Mouse (Mus musculus): ENCODE measurements around the gene Itgb5.
A peak's percentile ranks its signal among the peaks of the same experiment; 100 is the strongest.

Itgb5 gene

DNA sequence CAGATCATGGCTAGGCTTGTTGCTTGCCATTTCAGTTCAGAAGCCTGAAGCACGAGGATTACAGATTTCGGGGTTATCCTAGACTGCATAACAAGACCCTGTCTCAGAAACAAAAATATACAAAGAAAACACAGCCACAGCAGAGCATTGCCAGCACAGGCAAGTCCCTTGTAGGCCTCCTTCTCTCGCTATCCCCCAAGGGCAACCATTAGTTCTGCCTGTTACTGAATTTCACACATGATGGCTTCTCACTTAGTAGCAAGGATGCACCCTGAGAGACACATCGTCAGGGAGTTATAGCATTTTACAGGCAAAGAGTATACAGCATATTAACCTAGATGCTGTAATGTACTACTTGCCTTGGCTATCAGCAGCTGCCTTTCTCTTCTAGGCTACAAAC is 78.8 kb downstream of the Itgb5 start:
- DNase-seq (ENCODE audit: low spot score in 2 of 2), result no peak

DNA sequence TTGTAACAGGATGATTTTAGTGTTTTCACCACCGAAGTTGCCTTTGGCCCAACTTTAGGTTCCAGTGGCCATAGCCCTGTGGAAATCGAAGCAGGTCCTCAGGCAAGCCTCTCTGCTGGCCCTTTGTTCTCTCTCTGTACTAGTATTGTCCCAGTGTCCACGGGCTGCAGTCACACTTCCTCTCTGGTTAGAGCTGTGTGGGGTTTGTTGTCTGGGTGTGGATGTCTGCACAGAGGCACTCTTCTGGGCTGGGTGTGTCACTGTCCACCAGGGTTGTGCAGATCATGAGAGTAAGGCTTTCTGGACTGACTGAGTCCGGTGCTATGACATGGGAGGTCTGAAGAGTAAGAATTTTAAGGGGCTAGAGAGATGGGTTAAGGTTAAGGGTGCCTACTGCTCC is 85.5 kb downstream of the Itgb5 start:
- no peak for DNase-seq (ENCODE audit: low spot score in 2 of 2)

DNA sequence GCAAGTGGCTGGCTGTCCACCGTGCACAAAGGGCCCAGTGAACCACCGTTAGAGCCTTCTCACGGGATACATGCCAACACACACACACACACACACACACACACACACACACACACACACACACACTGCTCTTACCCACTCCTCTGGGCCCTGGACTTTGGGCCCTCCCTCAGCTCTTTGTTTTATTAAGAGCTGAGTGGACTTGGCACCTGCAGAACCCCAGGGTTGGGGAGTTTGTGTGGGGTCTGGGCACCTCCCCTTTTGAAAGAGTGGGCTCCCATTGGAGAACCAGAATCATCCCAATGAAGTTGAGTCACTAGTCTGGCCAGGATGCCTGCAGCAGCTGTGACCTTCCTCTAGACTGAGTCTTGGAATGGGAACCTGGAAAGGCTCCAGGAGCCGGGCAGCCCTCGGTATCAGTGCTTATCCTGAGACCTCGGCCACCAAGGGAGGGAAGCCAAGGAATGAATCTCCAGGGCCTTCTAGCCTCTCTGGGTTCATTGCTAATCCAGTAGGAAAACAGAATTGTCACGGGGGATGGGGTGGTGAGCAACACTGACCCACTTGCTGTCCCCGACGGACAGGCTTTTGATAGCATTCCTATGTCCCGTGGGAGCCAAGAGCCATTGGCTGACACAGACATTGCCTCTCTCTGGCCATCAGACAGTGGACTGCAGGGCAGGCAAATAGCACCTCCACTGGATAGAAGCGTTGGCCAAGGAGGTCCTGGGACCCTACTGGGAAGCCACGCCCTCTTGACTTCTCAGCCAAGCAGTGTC is 87.2 kb downstream of the Itgb5 start:
- peak in 1 of 2 experiments; percentile 27 for DNase-seq (ENCODE audit: low spot score in 2 of 2)

DNA sequence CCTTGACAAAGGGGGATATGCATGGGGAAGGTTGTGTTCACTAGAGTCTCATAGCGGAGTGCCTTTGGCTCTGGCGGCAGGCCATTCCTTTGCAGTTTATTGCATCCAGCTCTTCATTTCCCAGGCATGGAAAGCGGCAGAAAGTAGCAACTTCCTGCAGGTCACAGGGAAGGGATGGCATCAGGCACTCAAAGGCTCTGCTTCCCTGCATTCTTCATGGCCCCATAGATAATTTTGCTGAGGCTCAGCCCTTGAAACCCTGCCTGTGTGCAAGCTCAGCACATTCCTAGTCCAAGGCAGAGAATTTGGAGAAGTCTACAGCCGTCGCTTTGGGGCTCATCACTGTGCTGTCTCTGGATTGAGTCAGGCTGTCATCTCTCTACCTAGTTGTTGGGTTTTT is 87.9 kb downstream of the Itgb5 start:
- DNase-seq (ENCODE audit: low spot score in 2 of 2), result no peak

DNA sequence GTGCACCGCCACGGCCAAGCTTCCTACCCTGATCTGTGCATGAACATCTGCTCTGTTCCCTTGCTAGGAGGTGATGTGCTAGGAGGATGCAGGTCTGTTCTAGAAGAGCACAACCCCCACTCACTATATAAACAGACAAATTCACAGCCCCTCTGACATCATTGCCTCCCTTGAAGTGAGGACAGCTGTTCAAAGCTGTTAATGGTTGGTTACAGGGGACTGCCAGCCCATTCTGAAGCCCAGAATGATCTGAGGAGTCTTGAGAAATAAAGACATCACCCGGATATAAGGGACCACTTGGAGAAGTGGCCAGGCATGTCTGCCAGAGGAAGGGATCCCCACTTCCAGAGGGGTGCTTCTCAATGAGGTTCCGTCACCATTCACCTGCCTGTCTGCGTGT is 88.5 kb downstream of the Itgb5 start:
- no peak for DNase-seq (ENCODE audit: low spot score in 2 of 2)

DNA sequence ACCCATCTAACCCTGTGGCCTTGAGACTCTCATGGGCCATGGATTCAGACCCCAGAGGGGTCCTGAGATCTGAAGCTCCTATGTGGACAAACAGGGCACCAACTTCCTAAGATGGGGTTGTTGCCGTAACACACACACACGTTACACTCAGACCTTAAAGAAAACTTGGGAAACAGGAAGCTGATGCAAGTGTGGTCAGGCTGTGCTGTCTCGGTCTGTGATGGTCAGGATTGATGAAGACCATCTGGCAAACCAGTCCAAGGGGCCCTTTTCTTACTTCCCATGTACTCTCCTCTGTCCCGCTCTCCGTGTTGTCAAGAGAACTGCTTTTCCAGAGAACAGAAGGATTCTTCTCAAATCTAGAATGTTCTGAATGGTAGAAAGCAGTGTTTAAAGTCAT is 92.0 kb downstream of the Itgb5 start:
- no peak for DNase-seq (ENCODE audit: low spot score in 2 of 2)

DNA sequence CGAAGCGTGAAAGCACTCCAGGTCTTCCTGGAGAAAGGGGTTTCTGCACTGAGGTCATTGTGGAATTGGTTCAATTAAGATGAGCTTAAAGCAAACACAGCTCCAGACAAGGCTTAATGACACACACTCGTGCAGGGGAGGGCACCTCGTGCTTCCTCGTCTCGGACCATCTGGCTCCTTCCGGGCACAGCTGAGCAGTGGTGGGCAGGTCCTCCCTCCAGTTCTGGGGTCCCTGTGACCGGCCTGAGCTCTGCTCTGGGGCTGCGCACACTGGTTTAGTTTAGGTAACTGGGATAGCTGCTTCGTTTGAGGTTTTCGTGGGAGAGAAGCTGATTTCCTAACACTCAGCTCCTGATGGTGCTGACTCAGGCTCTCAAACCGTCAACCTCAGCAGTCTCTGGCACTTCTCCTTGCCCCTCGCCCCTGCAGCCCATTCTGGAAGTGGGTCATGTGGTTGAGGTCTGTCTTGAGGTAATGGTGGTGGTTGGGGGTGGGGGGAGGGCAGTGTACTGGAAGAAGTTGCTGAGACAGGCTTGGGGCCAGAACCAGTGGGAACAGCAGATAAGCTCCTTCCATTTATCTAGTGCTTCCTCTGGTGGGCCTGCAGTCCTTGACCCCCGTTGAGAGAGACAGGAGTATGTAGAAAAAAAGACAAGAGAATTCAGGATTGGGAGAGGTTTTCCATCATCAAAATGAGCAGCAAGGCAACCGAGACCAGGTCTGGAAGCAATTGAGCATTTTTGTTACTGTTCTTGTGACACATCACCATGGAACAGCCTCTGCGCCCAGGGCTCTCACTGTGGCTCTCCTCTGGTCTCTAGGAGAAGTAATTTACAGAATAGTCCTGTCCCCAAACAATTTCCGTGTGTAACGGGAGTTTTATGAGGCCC is 92.9 kb downstream of the Itgb5 start:
- DNase-seq (ENCODE audit: low spot score in 2 of 2), result peak in 1 of 2 experiments; percentile 47

DNA sequence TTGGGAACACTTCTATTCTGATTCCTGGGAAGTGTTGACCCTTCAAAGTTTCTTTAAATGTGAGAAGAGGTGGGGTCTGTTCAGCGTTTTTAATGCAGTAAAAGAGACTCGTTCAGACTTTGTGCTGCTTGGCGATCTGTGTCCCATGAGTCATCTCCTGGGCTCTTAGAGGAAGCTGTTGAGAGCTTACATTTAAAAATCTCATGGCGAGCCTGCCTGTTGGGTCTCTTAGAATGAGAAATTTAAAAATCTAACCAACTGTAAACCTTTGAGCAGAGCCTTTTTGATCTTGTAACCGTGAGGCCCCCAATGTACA is 93.5 kb downstream of the Itgb5 start:
- no peak for DNase-seq (ENCODE audit: low spot score in 2 of 2)

DNA sequence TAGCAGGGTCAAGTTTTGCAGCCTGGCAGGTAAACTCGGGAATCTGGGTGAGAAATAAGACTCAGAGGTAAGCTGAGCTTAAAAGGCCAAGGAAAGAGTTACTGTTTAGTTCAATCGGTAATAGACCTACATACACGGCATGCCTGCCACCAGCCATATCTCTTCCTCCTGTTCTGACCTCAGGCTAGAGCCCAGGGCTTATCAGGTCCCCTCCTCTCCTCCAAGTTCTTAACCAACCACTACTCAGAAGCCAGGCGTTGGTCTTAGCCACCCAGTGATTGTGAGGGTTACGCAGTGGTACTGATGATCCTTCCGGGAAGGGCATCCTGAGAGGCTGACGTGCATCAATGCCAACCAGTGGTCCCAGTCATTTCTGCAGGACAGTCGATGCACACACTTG is 94.3 kb downstream of the Itgb5 start:
- no peak for DNase-seq (ENCODE audit: low spot score in 2 of 2)

DNA sequence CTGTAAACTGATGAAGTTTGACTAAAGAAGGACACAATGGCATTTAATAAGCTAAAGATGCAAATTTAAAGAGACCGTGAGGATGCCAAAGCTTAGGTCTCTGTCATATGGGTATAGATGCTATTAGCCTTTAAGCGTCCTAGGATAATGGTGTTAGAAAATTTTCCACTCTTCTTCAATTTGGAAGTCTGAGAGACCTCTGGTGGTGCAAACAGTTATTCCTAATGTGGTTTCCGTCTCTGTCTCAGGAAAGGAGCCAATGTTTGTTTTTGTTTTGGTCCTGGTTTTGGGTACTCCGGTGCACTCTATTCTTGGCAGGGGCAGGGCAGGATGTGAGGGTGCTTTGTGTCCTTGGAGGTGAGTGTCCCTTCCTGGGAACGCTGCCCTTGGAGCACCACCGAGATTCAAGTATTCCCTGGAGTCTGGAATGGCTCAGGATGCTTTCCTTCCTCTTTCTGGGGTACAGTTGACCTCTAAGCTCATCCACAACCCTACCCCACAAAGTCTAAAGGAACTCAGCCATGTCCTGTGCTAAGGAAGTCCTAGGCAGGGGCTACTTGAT is 97.9 kb downstream of the Itgb5 start:
- no peak for DNase-seq (ENCODE audit: low spot score in 2 of 2)

DNA sequence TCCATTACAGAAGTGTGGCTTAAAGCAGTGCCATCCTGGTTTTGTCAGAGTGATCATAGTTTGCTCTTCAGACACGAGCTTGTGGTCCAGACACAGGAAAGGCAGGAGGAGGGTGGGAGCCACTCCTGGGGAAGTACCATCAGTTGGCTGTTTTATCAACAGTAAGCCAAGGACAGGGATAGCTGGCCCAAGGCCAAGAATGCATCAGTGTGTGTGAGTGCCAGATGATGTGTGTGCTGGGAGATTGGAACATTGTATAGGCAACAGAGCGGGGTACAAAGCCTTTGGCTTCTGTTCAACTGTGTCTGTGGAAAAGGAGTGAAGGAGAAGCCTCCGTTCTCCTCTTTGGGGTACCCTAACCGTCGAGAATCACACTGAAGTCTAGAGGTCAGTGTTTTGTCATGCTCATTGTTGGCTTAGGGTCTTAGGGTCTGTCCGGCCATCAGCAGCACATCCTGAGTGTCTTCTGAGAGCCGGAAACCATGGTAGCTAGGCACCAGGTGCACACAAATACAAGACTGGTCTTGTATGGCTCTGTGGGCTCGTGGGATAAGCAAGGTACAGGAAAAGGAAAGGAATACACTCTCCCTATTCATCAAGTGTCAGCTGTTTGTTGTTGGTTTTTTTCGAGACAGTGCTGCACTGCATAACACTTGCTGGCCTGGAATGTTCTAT is 99.5 kb downstream of the Itgb5 start:
- no peak for DNase-seq (ENCODE audit: low spot score in 2 of 2)

DNA sequence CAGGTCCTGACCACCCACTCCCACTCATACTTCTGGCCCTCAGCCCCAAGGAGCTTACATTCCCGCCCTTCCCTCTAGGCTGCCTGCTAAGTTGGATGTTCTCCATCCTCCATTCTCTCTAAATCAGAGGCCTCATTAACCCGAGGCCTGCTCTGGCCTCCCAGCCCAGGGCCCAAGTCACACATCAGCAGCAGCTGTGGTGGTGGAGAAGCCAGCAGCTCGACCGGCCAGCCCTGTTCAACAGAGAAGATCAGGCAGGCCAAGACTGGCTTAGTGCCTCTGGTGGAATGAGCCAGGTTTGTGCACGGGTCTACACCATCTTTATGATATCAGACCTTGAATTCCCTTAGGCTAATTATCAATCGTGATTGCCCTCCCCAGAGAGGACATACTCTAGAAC is 101.3 kb downstream of the Itgb5 start:
- no peak for DNase-seq (ENCODE audit: low spot score in 2 of 2)

DNA sequence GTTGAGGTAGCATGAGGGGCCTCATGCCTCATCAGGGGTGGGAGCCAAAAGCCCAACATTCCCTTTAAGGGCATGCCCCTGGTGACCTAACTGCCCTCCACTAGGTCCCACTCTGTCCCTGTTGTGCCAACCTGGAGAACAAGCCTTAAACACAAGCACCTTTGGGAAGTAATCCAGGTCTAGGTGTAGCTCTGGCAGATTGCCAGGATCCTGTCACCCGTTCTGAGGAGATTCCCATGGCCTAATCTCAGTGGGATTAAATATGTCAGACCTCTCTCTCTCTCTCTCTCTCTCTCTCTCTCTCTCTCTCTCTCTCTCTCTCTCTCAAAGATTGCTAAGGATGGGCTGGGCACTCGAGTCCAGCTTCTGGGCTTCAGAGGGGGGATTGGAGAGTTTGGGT is 102.2 kb downstream of the Itgb5 start:
- DNase-seq (ENCODE audit: low spot score in 2 of 2), result no peak

DNA sequence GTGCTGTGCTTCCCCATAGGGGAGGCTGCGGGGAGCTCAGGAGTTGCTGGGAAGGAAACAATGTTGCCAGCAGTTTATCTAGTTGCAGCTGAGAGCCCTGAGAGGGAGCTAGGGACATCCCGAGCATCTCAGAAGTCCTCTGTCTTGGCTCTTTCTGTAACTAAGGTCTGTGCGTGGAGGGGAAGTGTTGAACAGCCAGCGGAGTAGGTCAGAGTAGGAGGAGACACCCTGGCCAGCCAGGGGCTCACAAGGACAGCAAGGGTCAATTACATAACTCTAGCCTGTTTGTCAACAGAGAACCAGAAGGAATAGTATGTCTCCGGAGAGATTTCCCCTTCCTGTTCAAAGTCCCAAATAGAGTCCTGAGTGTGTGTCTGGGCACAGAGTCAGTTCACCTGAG is 102.7 kb downstream of the Itgb5 start:
- DNase-seq (ENCODE audit: low spot score in 2 of 2), result no peak

DNA sequence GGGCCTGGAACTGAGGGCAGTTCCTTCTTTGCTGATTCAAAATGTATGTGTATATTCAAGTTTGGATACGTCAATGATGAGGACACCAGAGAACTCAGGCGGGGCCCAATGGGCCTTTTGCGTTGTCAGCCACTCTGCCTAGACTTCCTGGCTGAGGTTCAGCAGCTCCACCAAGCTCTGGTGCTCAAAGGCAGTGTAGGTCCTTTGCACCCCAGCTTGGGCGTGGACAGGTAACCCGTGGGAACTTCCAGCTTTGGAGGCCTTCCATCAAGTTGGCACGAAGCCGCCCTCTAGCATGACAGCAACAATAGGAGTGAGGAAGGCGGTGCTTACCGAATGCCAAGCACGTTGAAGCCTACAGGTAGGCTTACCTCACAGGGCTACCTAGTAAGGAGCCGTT is 103.9 kb downstream of the Itgb5 start:
- no peak for DNase-seq (ENCODE audit: low spot score in 2 of 2)

DNA sequence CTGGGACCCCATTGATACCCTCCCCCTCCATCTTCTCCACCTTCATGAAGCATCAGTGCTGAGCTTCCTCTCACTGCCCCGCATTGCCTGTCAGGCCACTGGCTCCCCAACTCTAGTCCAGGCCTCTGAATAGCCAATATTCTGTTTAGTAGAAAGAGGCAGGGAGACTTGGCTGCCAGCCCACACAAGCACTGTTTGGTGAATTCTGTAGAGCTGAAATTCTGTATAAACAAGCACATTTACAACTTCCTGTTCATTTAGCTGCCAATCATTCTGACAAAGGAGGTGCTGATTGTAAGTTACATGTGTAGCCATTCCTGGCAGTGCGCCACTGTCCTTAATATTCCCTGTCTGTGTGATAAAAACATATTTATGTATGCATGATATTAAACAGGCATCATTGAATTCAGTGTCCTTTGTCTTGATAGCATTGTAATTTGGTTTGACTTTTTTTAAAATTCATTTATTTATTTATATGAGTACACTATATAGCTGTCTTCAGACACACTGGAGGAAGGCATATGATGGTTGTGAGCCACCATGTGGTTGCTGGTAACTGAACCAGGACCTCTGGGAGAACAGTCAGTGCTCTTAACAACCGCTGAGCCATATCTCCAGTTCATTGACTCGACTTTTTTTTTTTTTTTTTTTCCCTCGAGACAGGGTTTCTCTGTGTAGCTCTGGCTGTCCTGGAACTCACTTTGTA is 105.4 kb downstream of the Itgb5 start:
- DNase-seq (ENCODE audit: low spot score in 2 of 2), result peak; percentile 33 to 37

DNA sequence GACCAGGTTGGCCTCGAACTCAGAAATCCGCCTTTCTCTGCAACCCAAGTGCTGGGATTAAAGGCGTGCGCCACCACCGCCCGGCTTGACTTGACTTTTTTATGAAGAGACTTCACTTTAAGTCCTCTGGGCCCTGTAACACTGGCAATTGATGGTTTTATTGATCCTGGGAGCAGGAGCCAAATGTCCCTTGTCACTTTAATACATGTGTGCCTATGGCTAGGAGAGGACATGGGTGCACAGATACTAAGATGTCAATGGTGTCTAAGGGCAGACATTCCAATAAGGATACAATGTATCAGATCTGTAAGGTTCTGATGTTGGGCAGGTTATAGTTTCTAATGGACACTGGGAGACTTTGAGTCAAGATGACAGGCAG is 105.9 kb downstream of the Itgb5 start:
- DNase-seq (ENCODE audit: low spot score in 2 of 2), result no peak

DNA sequence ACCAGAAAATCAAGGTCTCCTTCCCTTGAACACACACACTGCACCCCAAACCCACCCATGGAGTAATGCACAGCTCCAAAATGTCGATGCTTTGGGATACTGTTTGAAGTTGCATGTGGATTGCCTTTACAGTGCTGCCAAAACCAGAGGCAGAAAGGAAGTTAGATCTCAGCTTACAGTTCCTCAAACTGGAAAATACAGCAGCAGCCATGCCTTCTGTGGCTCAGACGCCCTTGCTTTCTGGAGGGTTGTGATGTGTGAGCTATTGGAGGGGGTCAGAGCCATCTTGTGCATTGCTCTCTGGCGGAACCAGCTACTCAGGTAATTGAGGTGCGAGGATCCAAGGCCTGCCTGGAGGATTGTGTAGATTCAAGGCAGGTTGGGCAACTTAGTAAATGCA is 107.4 kb downstream of the Itgb5 start:
- DNase-seq (ENCODE audit: low spot score in 2 of 2), result no peak

DNA sequence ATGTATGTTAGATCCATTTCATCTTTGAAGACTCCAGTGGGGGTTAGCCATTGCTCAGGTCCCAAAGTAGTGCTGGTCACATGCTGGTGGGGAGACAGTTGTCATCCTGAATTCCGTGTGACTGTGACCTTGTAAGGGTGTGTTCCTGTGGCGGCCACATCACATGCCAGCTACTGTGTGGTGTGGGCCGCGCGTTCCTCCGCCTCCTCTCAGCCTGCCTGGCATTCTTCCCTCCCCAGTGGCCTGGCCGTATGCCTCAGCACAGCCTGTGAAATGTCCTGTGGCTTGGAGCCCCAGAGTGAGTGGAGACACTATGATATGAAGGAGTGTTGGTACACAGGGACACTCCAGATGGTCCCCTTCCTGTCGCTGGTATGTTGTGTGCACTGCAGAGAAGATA is 108.1 kb downstream of the Itgb5 start:
- DNase-seq (ENCODE audit: low spot score in 2 of 2), result no peak

DNA sequence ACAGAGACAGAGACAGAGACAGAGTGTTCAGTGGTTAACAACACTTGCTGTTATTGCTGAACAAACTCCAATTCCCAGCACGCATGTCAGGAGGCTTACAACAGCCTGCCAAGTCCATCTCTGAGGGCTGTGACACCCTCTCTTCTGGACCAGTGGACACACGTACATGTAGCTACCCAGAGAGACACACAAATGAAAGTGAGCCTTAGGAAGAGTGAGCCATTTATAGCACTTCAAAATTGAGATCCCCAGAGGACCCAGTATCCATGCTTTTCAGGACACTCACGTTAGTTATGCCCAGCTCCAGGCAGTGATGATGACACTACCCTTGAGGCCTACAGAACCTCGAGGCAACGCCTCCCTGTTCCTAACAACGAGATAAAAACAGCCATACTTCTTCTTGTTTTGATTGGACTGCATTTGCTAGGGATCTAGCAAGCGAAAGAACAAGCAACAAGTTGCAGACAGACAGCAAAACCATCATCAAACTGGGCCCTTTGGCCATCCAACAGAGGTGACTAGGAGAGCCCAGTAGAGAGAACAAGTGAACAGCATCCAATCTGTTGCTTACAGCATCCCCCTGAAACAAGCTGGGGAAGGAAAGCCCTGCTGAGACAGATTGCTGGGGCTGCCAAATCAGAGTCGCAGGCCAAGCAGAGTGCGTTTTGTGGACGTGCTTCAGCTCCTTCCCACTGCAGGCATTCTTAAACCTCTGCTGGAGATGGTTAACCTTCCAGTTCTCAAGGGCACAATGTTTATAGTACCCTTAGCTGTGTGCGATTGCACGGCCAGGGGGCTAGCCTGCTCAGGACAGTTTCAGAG is 109.1 kb downstream of the Itgb5 start:
- DNase-seq (ENCODE audit: low spot score in 2 of 2), result no peak

DNA sequence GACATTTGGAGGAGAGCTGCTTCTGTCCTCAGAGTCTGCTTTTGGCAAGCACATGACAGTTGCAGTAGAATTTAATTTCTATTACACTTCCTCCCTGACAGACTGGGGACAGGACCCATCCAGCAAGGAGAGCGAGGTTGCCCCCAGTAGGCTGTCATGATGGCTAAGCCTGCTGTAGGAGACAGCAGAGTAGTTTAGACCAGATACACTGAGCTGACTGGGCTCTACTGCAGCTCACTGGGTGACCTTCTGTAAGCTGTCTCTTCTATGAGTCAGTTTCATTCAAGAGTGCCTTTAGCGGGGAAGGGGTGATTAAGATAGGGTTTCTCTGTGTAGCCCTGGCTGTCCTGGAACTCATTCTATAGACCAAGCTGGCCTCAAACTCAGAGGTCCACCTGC is 109.7 kb downstream of the Itgb5 start:
- DNase-seq (ENCODE audit: low spot score in 2 of 2), result no peak
